Mouse (Mus musculus): ENCODE data around the gene Apol9a. TPM values are rescaled to one million over a fixed set of nuclear protein-coding genes. Genes with fewer than 3 reads are reported as not detected.

The Apol9a gene
- polyA plus RNA-seq, 1 experiment: 0.72 TPM

GRCm38 (mm10) chr15:77379921-77380320 lies 31.0 kb downstream of the Apol9a start:
- no peak overlapping the region for H3K27ac ChIP-seq (ENCODE audit: control insufficient read depth, insufficient read depth, low read depth, low read length, poor library complexity)
- 50% methylated on average over 4 of the region's 4 CpGs for WGBS
- no peak overlapping the region for H3K4me3 ChIP-seq (replicated peaks; ENCODE audit: control insufficient read depth, low read depth, low read length)
- H3K4me1 ChIP-seq (ENCODE audit: control insufficient read depth, insufficient read depth, low read length): no peaks in the 10 kb centered on the region
- TF ChIP-seq POLR2A (IDR thresholded peaks at IDR 0.05; ENCODE audit: borderline replicate concordance, control insufficient read depth, low read depth, low read length) (no peak), CTCF (IDR thresholded peaks at IDR 0.05; ENCODE audit: control insufficient read depth, insufficient read depth, low read length) (no peak)

DNA sequence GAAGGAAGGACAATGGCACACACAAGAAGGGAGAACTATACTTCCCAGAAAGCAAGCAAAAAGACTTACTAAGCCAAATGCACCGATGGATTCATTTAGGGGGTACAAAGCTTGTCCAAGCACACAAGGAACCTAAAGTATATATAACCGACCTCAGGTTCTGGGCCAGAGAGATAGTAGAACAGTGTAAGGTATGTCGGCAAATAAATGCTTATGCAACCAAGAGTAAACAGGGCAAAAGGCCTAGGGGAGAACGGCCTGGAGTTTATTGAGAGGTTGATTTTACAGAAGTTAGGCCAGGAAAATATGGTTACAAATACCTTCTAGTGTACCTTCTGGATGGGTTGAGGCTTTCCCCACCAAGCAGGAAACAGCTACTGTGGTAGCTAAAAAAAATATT lies 33.5 kb downstream of the Apol9a start:
- TF ChIP-seq POLR2A (IDR thresholded peaks at IDR 0.05; ENCODE audit: borderline replicate concordance, control insufficient read depth, low read depth, low read length) (no peak), CTCF (IDR thresholded peaks at IDR 0.05; ENCODE audit: control insufficient read depth, insufficient read depth, low read length) (no peak)
- Histone ChIP-seq H3K4me1 (ENCODE audit: control insufficient read depth, insufficient read depth, low read length) (no peaks in the 10 kb centered on the region), H3K4me3 (replicated peaks; ENCODE audit: control insufficient read depth, low read depth, low read length) (no peak overlapping the region), H3K27ac (ENCODE audit: control insufficient read depth, insufficient read depth, low read depth, low read length, poor library complexity) (no peak overlapping the region)
- 86% methylated on average over 4 of the region's 4 CpGs for WGBS

DNA sequence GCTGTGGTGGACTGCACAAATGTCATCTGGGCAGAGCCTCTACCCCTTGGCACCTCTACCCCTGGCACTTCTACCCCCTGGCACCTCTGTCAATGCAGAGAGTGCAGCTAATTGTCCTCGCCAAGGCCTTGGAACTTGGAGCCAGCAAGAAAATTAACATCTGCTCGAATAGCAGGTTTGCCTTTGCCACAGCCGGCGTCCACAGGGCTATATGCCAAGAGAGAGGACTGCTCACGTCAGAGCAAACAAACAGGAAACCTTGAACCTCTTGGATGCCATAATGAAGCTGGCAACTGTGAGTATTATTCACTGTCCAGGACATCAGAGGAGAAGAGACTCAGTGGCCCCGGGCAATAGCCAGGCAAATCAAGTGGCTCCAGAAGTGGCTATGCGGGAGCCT lies 34.0 kb downstream of the Apol9a start:
- Histone ChIP-seq H3K4me1 (ENCODE audit: control insufficient read depth, insufficient read depth, low read length) (no peaks in the 10 kb centered on the region), H3K4me3 (replicated peaks; ENCODE audit: control insufficient read depth, low read depth, low read length) (no peak overlapping the region), H3K27ac (ENCODE audit: control insufficient read depth, insufficient read depth, low read depth, low read length, poor library complexity) (no peak overlapping the region)
- no peak for TF ChIP-seq POLR2A (IDR thresholded peaks at IDR 0.05; ENCODE audit: borderline replicate concordance, control insufficient read depth, low read depth, low read length)
- no peak for TF ChIP-seq CTCF (IDR thresholded peaks at IDR 0.05; ENCODE audit: control insufficient read depth, insufficient read depth, low read length)
- 81% methylated on average over 7 of the region's 7 CpGs for WGBS

DNA sequence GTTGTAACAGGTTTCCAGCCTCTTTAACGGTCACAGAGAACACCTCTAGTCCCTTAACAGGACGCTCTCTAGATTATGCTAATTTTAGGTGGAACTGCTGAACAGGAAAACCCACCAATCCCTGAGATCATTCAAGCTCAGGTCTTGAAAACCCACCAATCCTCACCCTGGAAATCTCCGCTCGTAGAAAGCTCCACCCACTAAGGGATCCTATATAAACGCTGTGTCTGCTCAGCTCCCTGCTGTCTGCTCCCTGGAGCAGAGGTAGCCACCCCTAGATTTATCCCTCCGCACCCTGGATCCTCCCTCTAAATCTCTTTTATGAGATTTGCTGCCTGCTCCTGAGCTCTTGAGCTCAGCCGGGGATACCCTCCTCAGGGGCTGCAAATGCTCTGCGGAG lies 40.3 kb downstream of the Apol9a start:
- 87% methylated on average over 8 of the region's 8 CpGs for WGBS
- TF ChIP-seq POLR2A (IDR thresholded peaks at IDR 0.05; ENCODE audit: borderline replicate concordance, control insufficient read depth, low read depth, low read length) (no peak), CTCF (IDR thresholded peaks at IDR 0.05; ENCODE audit: control insufficient read depth, insufficient read depth, low read length) (no peak)
- no peak overlapping the region for H3K4me3 ChIP-seq (replicated peaks; ENCODE audit: control insufficient read depth, low read depth, low read length)

DNA sequence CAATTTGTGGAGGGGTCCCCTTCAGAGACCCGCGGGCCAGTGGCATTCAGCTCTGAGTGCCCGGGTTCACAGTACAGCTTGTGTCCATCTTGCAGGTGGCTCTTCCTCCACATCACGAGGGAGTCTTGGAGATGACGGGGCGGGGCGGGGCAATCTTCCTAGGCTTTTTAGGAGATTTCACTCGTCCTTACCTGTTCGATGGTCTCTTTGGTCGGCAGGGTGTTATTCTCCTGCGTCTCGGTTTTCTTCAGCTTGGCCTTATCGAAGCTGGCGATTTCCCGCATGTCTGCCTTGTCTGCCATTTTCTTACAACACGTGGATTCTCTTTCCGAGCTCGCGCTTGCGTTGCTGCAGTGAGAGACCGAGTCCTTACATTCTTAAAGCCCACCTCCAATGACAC lies 41.0 kb downstream of the Apol9a start:
- no peak overlapping the region for H3K4me3 ChIP-seq (replicated peaks; ENCODE audit: control insufficient read depth, low read depth, low read length)
- TF ChIP-seq POLR2A (IDR thresholded peaks at IDR 0.05; ENCODE audit: borderline replicate concordance, control insufficient read depth, low read depth, low read length) (no peak), CTCF (IDR thresholded peaks at IDR 0.05; ENCODE audit: control insufficient read depth, insufficient read depth, low read length) (no peak)
- 91% methylated on average over 21 of the region's 21 CpGs for WGBS

More for the DNA sequence above, 40.3 kb downstream of the Apol9a start:
- no peaks in the 10 kb centered on the region for H3K4me1 ChIP-seq (ENCODE audit: control insufficient read depth, insufficient read depth, low read length)
- H3K27ac ChIP-seq (ENCODE audit: control insufficient read depth, insufficient read depth, low read depth, low read length, poor library complexity): no peak overlapping the region

GRCm38 (mm10) chr15:77368818-77369320 lies 42.1 kb downstream of the Apol9a start:
- Histone ChIP-seq H3K4me3 (replicated peaks; ENCODE audit: control insufficient read depth, low read depth, low read length) (no peak overlapping the region), H3K4me1 (ENCODE audit: control insufficient read depth, insufficient read depth, low read length) (no peaks in the 10 kb centered on the region), H3K27ac (ENCODE audit: control insufficient read depth, insufficient read depth, low read depth, low read length, poor library complexity) (no peak overlapping the region)
- 64% methylated on average over 12 of the region's 12 CpGs for WGBS
- TF ChIP-seq CTCF (IDR thresholded peaks at IDR 0.05; ENCODE audit: control insufficient read depth, insufficient read depth, low read length) (no peak), POLR2A (IDR thresholded peaks at IDR 0.05; ENCODE audit: borderline replicate concordance, control insufficient read depth, low read depth, low read length) (no peak)

More for the DNA sequence above, 41.0 kb downstream of the Apol9a start:
- no peak overlapping the region for H3K27ac ChIP-seq (ENCODE audit: control insufficient read depth, insufficient read depth, low read depth, low read length, poor library complexity)
- no peaks in the 10 kb centered on the region for H3K4me1 ChIP-seq (ENCODE audit: control insufficient read depth, insufficient read depth, low read length)

GRCm38 (mm10) chr15:77368148-77368547 lies 42.8 kb downstream of the Apol9a start:
- Histone ChIP-seq H3K4me3 (replicated peaks; ENCODE audit: control insufficient read depth, low read depth, low read length) (no peak overlapping the region), H3K27ac (ENCODE audit: control insufficient read depth, insufficient read depth, low read depth, low read length, poor library complexity) (no peak overlapping the region), H3K4me1 (ENCODE audit: control insufficient read depth, insufficient read depth, low read length) (no peaks in the 10 kb centered on the region)
- TF ChIP-seq CTCF (IDR thresholded peaks at IDR 0.05; ENCODE audit: control insufficient read depth, insufficient read depth, low read length) (peak; percentile 90), POLR2A (IDR thresholded peaks at IDR 0.05; ENCODE audit: borderline replicate concordance, control insufficient read depth, low read depth, low read length) (no peak)
- under 1% methylated on average over 13 of the region's 13 CpGs for WGBS

- TF ChIP-seq CTCF (IDR thresholded peaks at IDR 0.05; ENCODE audit: control insufficient read depth, insufficient read depth, low read length) (no peak), POLR2A (IDR thresholded peaks at IDR 0.05; ENCODE audit: borderline replicate concordance, control insufficient read depth, low read depth, low read length) (no peak)
- WGBS: 45% methylated on average over 8 of the region's 8 CpGs
- no peaks in the 10 kb centered on the region for H3K4me1 ChIP-seq (ENCODE audit: control insufficient read depth, insufficient read depth, low read length)
- no peak overlapping the region for H3K27ac ChIP-seq (ENCODE audit: control insufficient read depth, insufficient read depth, low read depth, low read length, poor library complexity)
- H3K4me3 ChIP-seq (replicated peaks; ENCODE audit: control insufficient read depth, low read depth, low read length): no peak overlapping the region
Measured at GRCm38 (mm10) chr15:77367504-77367903, 43.4 kb downstream of the Apol9a start.

Measured in bone marrow, adult 2 months (tissue).